Mouse (Mus musculus) erythroblast, embryonic 14.5 days (primary cell): ENCODE results near the gene S1pr4. TPM values are rescaled to one million over a fixed set of nuclear protein-coding genes. Genes with fewer than 3 reads are reported as not detected.
A peak's percentile ranks its signal among the peaks of the same experiment; 100 is the strongest.

Source experiments
- H3K27me3 ChIP-seq: 2 replicates; pipeline ENCODE4 v1.6.1; 2012; ENCODE audit warnings: inconsistent platforms; ENCODE audit not compliant: control insufficient read depth
- H3K36me3 ChIP-seq: 2 replicates; pipeline ENCODE4 v1.6.1; 2012; ENCODE audit warnings: mild to moderate bottlenecking, inconsistent platforms; ENCODE audit not compliant: control insufficient read depth
- H3K4me1 ChIP-seq: 2 replicates; pipeline ENCODE4 v1.6.1; 2012; ENCODE audit warnings: inconsistent platforms; ENCODE audit not compliant: control insufficient read depth
- H3K4me3 ChIP-seq: replicated peaks from 2 replicates; pipeline ENCODE3; 2012; ENCODE audit warnings: moderate library complexity, mild to moderate bottlenecking, inconsistent platforms
- H3K9me3 ChIP-seq: 2 replicates; pipeline ENCODE4 v1.6.1; 2012; ENCODE audit warnings: low read length, inconsistent platforms, mixed read lengths; ENCODE audit not compliant: control insufficient read depth
- GATA1 ChIP-seq: IDR thresholded peaks from 2 replicates; pipeline ENCODE4 v1.6.1; 2012; ENCODE audit warnings: low read length, inconsistent platforms, mixed read lengths
- TAL1 ChIP-seq: IDR thresholded peaks from 3 replicates; pipeline ENCODE4 v1.6.1; 2012; ENCODE audit warnings: low read length, inconsistent platforms, mixed read lengths
- polyA plus RNA-seq: library from polyadenylated mRNA; stranded (reverse); fragments of >175 nt; gene quantifications from 2 replicates; pipeline ENCODE4 v1.2.3, GENCODE M21; 2012

Gene S1pr4
- polyA plus RNA-seq, 1 experiment, result 0.04 TPM

DNA sequence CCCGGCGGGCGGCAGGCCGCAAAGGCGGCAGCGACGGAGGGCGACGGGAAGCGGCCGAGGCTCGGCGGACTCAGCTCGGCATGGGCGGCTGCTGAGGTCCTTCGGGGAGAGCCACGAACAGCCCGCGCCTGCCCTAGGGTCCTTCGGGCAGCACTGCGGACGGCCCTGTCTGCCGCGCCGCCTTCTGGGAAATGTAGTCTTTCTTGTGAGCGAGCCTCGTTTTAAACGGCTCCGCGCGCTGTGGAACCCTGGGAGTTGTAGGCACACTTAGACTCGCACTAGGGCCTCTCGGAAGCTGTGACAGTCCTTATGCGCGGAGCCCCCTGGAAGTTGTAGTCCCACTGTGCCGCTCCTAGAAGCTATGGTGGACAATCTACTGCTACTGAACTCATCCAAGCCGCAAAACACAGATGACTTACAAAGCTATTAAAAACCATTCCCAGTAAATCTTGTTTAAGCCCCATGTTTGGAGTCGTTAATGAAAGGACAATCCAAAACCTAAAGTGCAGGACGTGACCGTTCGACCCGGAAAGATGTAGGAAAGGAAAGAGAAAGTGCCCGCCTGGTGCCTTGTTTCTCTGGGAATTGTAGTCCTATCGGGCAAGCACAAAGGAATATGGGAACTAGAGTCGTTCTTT is 3.5 kb downstream of the S1pr4 start, which contains the start of gene Ncln:
Gene Ncln (minus strand): TSS at position 129 of the 638 bp plus-strand sequence.
- Histone ChIP-seq H3K36me3 (peaks cover 35% of the 10 kb centered on the region), H3K4me3 (peak within 1 kb of the TSS; percentile 89), H3K9me3 (no peaks in the 10 kb centered on the region), H3K27me3 (no peaks in the 10 kb centered on the region), H3K4me1 (peaks cover 62% of the 10 kb centered on the region)
- TF ChIP-seq GATA1, result no peak
- TF ChIP-seq TAL1, result no peak

DNA sequence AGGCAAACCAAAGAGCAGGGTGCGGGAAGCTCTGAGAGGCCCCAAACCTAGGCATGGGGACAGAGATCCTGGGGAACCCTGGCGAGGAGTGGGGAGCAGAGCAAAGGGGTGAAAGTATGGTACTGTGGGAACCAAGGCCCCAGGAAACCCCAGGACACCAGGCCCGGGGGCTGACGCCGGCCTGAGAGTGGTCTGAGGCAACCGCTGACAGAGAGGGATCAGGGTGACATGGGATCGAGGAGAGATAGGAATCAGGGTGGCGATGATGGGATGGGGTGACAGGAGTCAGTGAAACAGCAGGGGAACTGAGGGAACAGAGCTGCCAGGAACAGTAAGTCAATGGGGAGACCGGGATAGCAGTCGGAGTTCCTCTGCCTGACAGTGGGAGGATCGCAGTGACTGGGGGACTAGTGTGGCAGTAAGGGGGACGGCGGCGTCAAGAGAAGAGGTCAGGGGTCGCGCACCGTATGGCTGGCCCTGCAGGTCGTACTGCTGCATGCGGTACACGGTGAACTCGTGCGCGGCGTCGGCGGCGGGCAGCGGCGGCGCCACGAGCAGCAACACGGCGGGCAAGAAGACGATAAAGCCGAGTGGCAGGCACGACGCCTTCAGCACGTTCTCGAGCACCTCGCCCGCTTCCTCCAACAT is 4.2 kb downstream of the S1pr4 start:
- TF ChIP-seq TAL1 (no peak), GATA1 (no peak)
- peaks cover 41% of the 10 kb centered on the region for H3K36me3 ChIP-seq

DNA sequence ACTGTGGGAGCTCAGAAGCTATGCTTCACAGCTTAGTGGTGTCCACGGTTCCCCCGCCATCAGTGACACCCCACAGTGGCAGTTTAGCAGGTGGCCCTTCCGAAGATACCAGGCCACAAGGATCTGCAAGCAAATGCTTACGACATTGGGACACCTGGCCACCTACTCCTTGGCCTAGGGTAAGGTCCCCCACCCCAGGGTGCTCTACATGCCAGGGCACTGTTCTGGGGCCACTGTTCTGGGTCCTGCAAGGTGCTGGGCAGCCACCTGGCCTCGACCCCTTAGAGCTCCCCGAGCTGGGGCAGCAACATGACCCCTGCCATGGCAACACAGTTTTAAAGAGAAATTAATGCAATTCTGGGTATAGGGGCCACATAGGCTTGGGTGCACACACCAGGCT is 4.8 kb downstream of the S1pr4 start:
- TF ChIP-seq GATA1, result no peak
- H3K36me3 ChIP-seq, result peaks cover 47% of the 10 kb centered on the region
- H3K27me3 ChIP-seq, result no peaks in the 10 kb centered on the region
- no peaks in the 10 kb centered on the region for H3K9me3 ChIP-seq
- H3K4me1 ChIP-seq, result peaks cover 62% of the 10 kb centered on the region
- H3K4me3 ChIP-seq, result peak overlapping the region; percentile 89

More for the DNA sequence above, 4.2 kb downstream of the S1pr4 start:
- Histone ChIP-seq H3K4me3 (peak overlapping the region; percentile 89), H3K27me3 (no peaks in the 10 kb centered on the region), H3K4me1 (peaks cover 62% of the 10 kb centered on the region), H3K9me3 (no peaks in the 10 kb centered on the region)

GRCm38 (mm10) chr10:81494260-81495041 is 5.5 kb downstream of the S1pr4 start:
- Histone ChIP-seq H3K4me1 (peaks cover 58% of the 10 kb centered on the region), H3K9me3 (no peaks in the 10 kb centered on the region), H3K4me3 (peak overlapping the region; percentile 89), H3K27me3 (no peaks in the 10 kb centered on the region), H3K36me3 (peaks cover 54% of the 10 kb centered on the region)
- TF ChIP-seq TAL1 (no peak), GATA1 (no peak)

- Histone ChIP-seq H3K4me3 (no peak overlapping the region), H3K9me3 (no peaks in the 10 kb centered on the region), H3K36me3 (peaks cover 60% of the 10 kb centered on the region), H3K27me3 (no peaks in the 10 kb centered on the region), H3K4me1 (peaks cover 50% of the 10 kb centered on the region)
- no peak for TF ChIP-seq GATA1
- TF ChIP-seq TAL1, result no peak
Observed at GRCm38 (mm10) chr10:81493601-81494220, 6.2 kb downstream of the S1pr4 start.

DNA sequence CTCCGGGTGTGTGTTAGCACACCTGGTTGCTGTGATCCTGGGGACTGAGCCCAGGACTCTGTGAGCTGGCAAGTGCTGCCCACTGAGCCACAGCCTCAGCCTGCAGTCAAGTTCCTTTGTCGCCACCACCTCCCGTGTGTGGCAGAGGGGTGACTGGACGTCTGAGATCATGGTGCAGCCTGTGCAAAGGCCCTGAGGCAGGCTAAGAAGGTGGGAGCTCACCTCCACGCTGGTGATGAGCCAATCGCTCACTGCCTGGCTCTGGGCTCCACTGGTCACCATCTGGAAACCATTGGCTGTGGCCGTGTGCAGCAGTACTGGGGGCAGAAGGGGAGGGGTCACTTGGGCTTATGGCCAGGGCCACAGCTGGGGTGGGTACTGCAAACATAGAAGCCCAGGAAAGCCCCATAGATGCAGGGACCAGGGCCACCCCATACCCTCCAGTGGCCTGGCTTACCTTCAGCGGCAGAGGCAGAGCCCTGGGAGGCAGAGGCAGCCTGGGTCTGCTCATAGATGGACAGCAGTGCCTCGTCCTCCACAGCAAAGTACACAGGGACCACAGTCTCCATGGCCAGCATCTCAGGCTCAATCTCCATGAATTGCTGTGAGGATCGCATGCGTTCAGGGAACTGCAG is 7.2 kb downstream of the S1pr4 start:
- H3K9me3 ChIP-seq, result no peaks in the 10 kb centered on the region
- TF ChIP-seq GATA1 (no peak), TAL1 (no peak)
- peaks cover 41% of the 10 kb centered on the region for H3K4me1 ChIP-seq
- peaks cover 70% of the 10 kb centered on the region for H3K36me3 ChIP-seq
- no peaks in the 10 kb centered on the region for H3K27me3 ChIP-seq
- no peak overlapping the region for H3K4me3 ChIP-seq

DNA sequence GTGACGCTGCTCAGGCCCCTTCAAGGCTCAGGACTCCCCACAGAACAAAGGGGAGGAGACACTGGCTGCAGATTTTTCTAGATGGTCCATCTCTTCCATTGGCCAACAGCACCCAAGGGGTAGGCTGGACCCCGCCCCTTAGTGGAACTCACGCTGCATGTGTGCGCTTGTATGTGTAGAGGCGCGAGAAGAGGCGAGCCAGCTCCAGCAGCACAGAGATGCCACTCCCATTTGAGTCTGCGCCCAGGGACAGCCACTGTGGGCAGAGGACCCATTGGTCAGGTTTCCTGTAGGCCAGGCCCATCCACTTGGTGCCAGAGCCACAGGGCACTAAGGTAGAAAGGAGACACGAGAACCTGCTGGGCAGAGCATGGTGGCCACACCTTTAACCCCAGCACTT is 8.9 kb downstream of the S1pr4 start:
- H3K36me3 ChIP-seq, result peaks cover 87% of the 10 kb centered on the region

GRCm38 (mm10) chr10:81489941-81490340 is 10.0 kb downstream of the S1pr4 start:
- H3K4me1 ChIP-seq, result peaks cover 28% of the 10 kb centered on the region
- H3K9me3 ChIP-seq, result no peaks in the 10 kb centered on the region
- H3K27me3 ChIP-seq, result no peaks in the 10 kb centered on the region
- peaks cover 87% of the 10 kb centered on the region for H3K36me3 ChIP-seq
- no peak overlapping the region for H3K4me3 ChIP-seq
- TF ChIP-seq TAL1 (no peak), GATA1 (no peak)

More for the DNA sequence above, 8.9 kb downstream of the S1pr4 start:
- TF ChIP-seq GATA1, result no peak
- no peak for TF ChIP-seq TAL1
- Histone ChIP-seq H3K4me1 (peaks cover 33% of the 10 kb centered on the region), H3K27me3 (no peaks in the 10 kb centered on the region), H3K9me3 (no peaks in the 10 kb centered on the region), H3K4me3 (no peak overlapping the region)
